Mouse (Mus musculus) embryonic facial prominence, embryonic 15.5 days (tissue): ENCODE measurements around the gene E130114P18Rik. TPM values are rescaled to one million over a fixed set of nuclear protein-coding genes. Genes with fewer than 3 reads are reported as not detected.

ENCODE experiments used
- ATAC-seq: fragments of 200-750 bp; cut with Nextera tagmentation; 2 replicates; pipeline ENCODE4 v1.8.0; 2017; ENCODE audit warnings: low read depth, moderate TSS enrichment; ENCODE audit not compliant: insufficient number of reproducible peaks, low FRiP score, low TSS enrichment
- H3K27ac ChIP-seq: fragments of 300-500 bp; sonication (generic); replicated peaks from 2 replicates; pipeline ENCODE4 v1.5.1; 2015; ENCODE audit warnings: mild to moderate bottlenecking, inconsistent platforms
- H3K27me3 ChIP-seq: fragments of 300-500 bp; sonication (generic); 2 replicates; pipeline ENCODE4 v1.6.1; 2015; ENCODE audit warnings: inconsistent platforms
- H3K36me3 ChIP-seq: fragments of 300-500 bp; sonication (generic); 2 replicates; pipeline ENCODE4 v1.6.1; 2015; ENCODE audit warnings: mild to moderate bottlenecking, inconsistent platforms
- H3K4me1 ChIP-seq: fragments of 300-500 bp; sonication (generic); 2 replicates; pipeline ENCODE4 v1.6.1; 2015; ENCODE audit warnings: inconsistent platforms
- H3K4me2 ChIP-seq: fragments of 300-500 bp; sonication (generic); replicated peaks from 2 replicates; pipeline ENCODE4 v1.6.1; 2015; ENCODE audit warnings: mild to moderate bottlenecking, inconsistent platforms
- H3K4me3 ChIP-seq: fragments of 300-500 bp; sonication (generic); replicated peaks from 2 replicates; pipeline ENCODE4 v1.5.1; 2015; ENCODE audit warnings: mild to moderate bottlenecking, inconsistent platforms
- H3K9ac ChIP-seq: fragments of 300-500 bp; sonication (generic); 2 replicates; pipeline ENCODE4 v1.6.1; 2015; ENCODE audit warnings: inconsistent platforms
- H3K9me3 ChIP-seq: fragments of 300-500 bp; sonication (generic); replicated peaks from 2 replicates; pipeline ENCODE4 v1.6.1; 2016; ENCODE audit warnings: inconsistent platforms
- WGBS: fragments of 180-500 bp; shearing (Covaris S2); methylation state at CpG from one replicate; pipeline ENCODE4 v1.1.7; 2015; 5-methylcytosine and 5-hydroxymethylcytosine counted together
- polyA plus RNA-seq: library from polyadenylated mRNA; unstranded; fragments of >200 nt; fragmentation: Nextera tagmentation; extraction: Ambion mirVana; gene quantifications from 2 replicates; pipeline ENCODE4 v1.2.1, GENCODE M21; 2015

E130114P18Rik gene
- polyA plus RNA-seq, 1 experiment from 2014 or later: 4.2 TPM

DNA sequence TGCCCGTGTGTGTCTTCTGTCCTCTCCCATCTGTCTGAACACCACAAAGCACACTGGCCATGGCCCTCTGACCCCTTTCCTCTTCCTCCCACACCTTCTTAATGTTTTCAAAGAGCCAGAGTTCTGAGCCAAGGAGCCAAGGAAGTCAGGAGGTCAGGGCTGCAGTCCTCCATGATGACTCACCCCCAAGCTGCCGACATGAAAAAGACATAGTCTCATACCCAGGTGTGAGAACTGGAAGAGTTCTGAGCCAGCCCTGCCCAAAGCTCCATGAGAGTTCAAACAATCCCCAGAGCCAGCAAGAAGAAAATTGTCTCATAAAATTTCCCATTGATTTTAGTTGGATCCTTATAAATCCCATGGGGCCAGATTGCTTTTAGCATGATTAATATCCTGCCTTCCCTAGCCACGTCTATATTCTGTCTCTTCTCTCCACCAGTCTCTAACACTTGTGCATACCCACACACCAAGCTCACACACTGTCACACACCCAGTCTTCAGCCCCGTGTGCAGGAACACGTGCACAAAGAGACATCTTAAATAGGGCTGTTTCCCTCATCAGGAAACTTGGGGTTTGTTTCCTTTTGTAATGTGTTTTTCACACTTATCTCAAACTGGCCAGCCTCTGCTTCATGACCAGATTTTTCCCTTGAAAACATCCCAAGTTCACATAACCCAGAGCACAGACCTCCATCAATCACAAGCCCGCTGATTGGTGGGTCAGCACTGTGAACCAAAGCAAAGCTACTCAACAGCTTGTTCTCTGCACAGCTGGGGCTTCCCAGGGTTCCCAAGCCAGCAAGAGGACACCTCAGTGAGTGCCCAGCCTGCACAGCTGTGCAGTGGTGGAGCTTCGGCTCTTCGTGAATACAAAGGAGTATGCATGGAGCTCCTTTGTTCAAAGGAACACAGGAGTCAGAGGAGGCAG lies 88.2 kb downstream of the E130114P18Rik start:
- Histone ChIP-seq H3K4me2 (no peak overlapping the region), H3K36me3 (no peaks in the 10 kb centered on the region), H3K4me3 (no peak overlapping the region), H3K4me1 (no peaks in the 10 kb centered on the region), H3K9ac (no peak overlapping the region), H3K27ac (no peak overlapping the region), H3K27me3 (no peaks in the 10 kb centered on the region), H3K9me3 (no peaks in the 10 kb centered on the region)
- 63% methylated on average over 8 of the region's 8 CpGs for WGBS
- no peak for ATAC-seq

DNA sequence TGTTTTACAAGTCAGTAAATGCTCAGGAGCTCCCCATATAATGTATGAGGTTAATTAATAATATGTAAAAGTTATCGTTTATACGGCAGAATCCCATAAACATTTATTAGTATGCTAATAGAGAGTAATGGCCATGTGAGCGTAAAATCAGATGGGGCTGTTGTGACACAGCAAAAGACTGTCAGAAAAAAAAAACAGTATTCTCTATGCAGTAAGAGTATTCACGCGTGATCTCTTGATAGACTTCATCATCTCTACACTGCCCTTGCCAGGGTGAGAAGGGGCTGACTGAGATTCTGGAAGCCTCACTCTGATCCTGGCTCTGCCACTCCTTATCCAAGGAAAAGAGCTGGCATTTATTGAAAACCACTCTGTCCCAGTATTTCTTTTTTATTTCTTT lies 91.9 kb downstream of the E130114P18Rik start:
- WGBS: 94% methylated on average over 5 of the region's 5 CpGs
- no peak overlapping the region for H3K9ac ChIP-seq
- no peaks in the 10 kb centered on the region for H3K4me1 ChIP-seq
- no peak overlapping the region for H3K4me2 ChIP-seq
- no peak overlapping the region for H3K4me3 ChIP-seq
- no peak overlapping the region for H3K27ac ChIP-seq
- no peak for ATAC-seq
- H3K36me3 ChIP-seq: no peaks in the 10 kb centered on the region
- H3K27me3 ChIP-seq: no peaks in the 10 kb centered on the region
- no peaks in the 10 kb centered on the region for H3K9me3 ChIP-seq

DNA sequence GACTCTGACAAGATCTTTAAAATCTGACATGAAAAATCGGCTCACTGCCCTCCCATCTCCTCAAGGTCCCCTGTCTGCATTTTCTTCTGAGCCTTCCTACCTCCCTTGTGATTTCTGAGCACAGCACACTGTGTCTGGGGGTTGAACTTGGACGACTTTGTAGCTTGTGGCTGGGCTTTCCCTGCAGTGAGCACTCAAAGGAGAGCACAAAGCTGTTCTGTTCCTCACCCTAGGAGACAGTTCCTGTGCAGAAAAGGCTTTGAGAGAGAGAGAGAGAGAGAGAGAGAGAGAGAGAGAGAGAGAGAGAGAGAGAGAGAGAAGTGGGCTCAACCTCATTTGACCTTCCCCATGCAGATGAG lies 101.3 kb downstream of the E130114P18Rik start:
- 38% methylated on average over 2 of the region's 2 CpGs for WGBS
- Histone ChIP-seq H3K27me3 (no peaks in the 10 kb centered on the region), H3K9me3 (no peaks in the 10 kb centered on the region), H3K4me1 (no peaks in the 10 kb centered on the region), H3K4me2 (no peak overlapping the region), H3K36me3 (no peaks in the 10 kb centered on the region), H3K9ac (no peak overlapping the region), H3K27ac (no peak overlapping the region), H3K4me3 (no peak overlapping the region)
- no peak for ATAC-seq

DNA sequence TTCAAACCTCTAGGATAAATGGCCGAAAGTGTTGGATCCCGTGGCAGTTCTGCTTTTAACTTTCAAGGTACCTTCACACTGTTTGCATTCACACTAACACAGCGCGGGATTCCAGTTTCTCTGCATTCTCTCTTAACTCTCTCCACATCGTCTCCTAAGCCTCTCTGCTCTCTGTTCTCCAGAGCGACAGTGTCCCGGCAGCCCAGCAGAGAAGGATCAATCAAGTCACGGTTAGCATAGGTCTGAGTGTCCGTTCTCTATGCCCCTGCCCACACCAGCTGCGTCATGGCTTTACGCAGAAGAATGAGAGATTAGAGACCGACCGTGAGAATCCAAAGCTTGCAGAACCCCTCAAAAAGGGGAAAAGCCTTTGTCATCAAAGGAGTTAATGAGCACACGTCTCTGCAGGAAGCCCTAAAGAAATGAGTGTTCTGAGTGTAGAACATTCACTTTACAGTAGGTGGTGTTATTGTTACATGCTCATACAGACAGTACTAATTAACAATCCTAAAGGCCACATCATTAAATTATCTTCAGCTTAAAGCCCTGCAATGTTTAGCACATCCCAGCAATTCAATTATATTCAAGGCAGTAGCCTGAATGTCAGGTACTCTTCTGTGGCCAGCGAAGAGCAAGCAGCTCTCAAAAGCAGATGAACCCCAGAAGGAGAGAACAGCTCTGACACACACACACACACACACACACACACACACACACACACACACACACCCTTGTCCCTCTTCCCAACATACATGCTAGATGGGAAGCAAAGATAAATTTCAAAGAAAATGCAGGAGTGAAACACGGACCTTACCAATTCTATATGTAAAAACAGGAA lies 101.9 kb downstream of the E130114P18Rik start:
- Histone ChIP-seq H3K4me1 (no peaks in the 10 kb centered on the region), H3K36me3 (no peaks in the 10 kb centered on the region), H3K4me3 (no peak overlapping the region), H3K4me2 (no peak overlapping the region), H3K27ac (no peak overlapping the region), H3K27me3 (no peaks in the 10 kb centered on the region), H3K9ac (no peak overlapping the region), H3K9me3 (no peaks in the 10 kb centered on the region)
- WGBS: 54% methylated on average over 16 of the region's 16 CpGs
- no peak for ATAC-seq

DNA sequence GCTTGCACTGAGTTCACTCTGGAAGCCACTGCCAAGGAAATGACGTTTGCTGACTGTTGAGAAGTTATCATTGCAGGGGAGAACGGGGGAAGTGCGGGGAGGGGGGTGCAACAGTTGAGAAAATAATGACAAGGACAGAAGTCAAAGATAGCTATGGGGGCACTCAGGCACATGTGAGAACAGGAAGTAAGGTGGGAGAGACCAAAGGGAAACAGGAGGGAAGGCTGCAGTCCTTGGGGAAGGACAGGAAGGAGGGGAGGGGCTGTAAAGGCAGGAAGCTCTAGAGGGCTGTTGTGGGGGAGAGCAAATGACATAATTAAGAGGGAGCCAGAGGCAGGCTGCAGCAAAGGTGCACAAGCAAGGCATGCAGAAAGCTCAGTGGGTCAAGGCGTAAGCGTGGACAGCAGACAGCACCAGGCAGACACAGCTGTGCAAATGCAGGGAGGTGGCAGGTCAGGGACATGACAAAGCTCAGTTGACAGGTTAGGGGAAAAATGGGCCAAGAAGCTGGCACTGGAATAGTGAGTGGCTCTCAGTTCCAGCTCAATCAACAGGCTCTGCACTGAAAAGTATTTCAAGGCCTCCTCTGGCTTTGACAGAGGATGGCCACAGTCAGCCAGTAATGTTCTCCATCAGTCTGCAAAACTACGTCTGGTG lies 103.9 kb downstream of the E130114P18Rik start:
- no peak for ATAC-seq
- H3K9me3 ChIP-seq: no peaks in the 10 kb centered on the region
- H3K9ac ChIP-seq: no peak overlapping the region
- H3K27me3 ChIP-seq: no peaks in the 10 kb centered on the region
- H3K36me3 ChIP-seq: no peaks in the 10 kb centered on the region
- H3K4me2 ChIP-seq: no peak overlapping the region
- H3K27ac ChIP-seq: no peak overlapping the region
- no peaks in the 10 kb centered on the region for H3K4me1 ChIP-seq
- H3K4me3 ChIP-seq: no peak overlapping the region
- 63% methylated on average over 6 of the region's 6 CpGs for WGBS

DNA sequence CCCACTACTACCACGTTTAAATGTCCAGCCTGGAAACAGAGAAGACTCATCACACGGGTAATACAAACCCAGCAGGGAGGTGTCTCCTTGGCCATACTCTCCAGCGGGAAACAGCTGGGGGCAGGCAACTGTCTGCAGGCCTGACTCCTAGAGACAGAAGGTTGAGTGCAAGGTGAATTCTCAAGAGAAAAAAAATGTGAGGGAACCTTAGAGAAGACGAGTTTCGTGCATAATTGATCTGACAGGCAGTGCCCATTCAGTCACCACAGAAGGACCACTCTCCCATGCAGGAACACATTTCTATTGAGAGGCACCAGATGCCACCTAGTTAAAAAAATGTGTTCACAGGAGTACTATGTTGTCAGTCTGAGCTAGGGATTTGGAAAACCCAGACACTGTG lies 105.4 kb downstream of the E130114P18Rik start:
- H3K9me3 ChIP-seq: no peaks in the 10 kb centered on the region
- H3K4me1 ChIP-seq: no peaks in the 10 kb centered on the region
- H3K9ac ChIP-seq: no peak overlapping the region
- H3K36me3 ChIP-seq: no peaks in the 10 kb centered on the region
- H3K27ac ChIP-seq: no peak overlapping the region
- H3K4me3 ChIP-seq: no peak overlapping the region
- no peaks in the 10 kb centered on the region for H3K27me3 ChIP-seq
- no peak for ATAC-seq
- 65% methylated on average over 5 of the region's 5 CpGs for WGBS
- H3K4me2 ChIP-seq: no peak overlapping the region

DNA sequence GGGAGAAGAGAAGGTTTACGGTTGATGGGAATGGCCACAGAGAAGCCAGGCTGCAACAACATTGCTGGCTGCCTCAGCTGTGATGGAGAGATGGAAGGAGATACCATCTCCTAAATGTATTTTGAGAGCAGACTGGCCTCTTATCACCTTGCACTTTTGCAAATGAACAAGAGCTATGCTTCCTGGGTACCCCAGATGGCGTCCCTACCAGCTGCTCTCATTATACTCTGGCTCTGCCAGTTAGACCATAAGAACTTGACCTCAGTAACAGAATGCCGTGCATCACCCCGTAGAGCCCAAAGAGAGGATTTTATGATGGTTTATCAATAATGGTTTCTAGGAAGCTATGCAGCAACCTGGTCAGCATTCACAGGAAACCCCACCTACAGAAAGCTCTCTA lies 106.0 kb downstream of the E130114P18Rik start:
- H3K4me3 ChIP-seq: no peak overlapping the region
- no peaks in the 10 kb centered on the region for H3K27me3 ChIP-seq
- no peak overlapping the region for H3K4me2 ChIP-seq
- H3K9ac ChIP-seq: no peak overlapping the region
- ATAC-seq: no peak
- 88% methylated on average over 4 of the region's 4 CpGs for WGBS
- H3K27ac ChIP-seq: no peak overlapping the region
- no peaks in the 10 kb centered on the region for H3K9me3 ChIP-seq
- no peaks in the 10 kb centered on the region for H3K4me1 ChIP-seq
- H3K36me3 ChIP-seq: no peaks in the 10 kb centered on the region

DNA sequence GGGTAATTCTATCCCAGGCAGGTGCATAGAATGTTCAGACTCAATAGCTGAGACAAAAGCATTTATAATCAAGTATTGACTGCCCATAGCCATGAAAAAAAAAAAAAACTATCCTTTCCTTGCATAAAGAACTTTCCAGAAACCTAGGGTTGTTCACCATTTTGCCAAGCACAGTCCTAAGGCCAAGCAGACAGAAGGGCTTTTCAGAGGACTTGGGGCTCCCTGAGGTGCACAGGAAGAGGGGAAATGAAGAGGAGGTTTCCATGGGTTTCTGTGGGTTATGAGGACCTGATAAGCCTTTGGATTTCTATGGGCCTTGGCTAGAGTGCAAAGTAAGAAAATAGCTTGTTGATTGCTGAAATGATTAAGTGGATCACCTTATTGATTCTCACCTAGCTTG lies 107.5 kb downstream of the E130114P18Rik start:
- Histone ChIP-seq H3K4me2 (no peak overlapping the region), H3K4me1 (peaks cover 2% of the 10 kb centered on the region; the same call in 1 of the 2 replicates), H3K9ac (no peak overlapping the region), H3K36me3 (no peaks in the 10 kb centered on the region), H3K27ac (no peak overlapping the region), H3K9me3 (no peaks in the 10 kb centered on the region), H3K4me3 (no peak overlapping the region), H3K27me3 (no peaks in the 10 kb centered on the region)
- ATAC-seq: no peak

DNA sequence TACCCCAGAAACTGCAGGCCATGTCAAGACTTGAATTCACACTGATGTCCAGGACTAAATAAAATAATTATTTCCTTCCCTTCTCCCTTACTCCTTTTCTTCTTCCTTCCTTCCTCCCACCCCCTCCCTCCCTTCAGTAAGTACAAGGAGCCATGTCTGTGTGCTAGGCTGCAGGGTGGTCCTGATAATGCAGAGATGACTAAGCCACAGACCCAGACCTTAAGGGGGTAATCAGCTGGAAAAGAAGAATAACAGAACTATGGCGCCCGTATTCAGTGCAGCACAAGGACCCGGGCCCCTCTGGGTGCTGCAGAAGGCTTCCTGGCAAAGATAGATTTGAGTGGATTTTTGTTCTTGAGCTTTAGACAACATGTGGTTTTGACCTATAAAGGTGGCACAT lies 108.1 kb downstream of the E130114P18Rik start:
- no peaks in the 10 kb centered on the region for H3K36me3 ChIP-seq
- no peak overlapping the region for H3K27ac ChIP-seq
- no peaks in the 10 kb centered on the region for H3K9me3 ChIP-seq
- no peak overlapping the region for H3K4me3 ChIP-seq
- ATAC-seq: no peak
- H3K4me1 ChIP-seq: peaks cover 7% of the 10 kb centered on the region
- H3K4me2 ChIP-seq: no peak overlapping the region
- WGBS: 77% methylated on average over 3 of the region's 3 CpGs
- H3K9ac ChIP-seq: no peak overlapping the region
- H3K27me3 ChIP-seq: no peaks in the 10 kb centered on the region

DNA sequence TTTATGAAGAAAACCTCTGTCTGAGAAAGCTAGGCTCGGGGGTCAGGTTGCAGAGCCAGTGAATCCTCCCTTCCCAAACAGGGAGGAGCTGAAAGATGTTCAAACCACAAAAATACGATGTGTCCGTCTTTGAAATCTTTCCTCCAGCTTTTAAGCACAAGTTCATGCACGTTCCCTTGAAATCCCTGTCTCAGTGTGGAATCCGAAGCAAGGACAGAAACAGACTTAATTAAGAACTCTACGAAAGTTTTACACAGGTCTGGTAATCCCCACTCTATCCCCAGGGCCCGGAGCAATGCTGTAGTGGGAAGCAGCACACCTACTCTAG lies 112.5 kb downstream of the E130114P18Rik start:
- H3K36me3 ChIP-seq: no peaks in the 10 kb centered on the region
- H3K4me1 ChIP-seq: peaks cover 9% of the 10 kb centered on the region
- no peak overlapping the region for H3K4me3 ChIP-seq
- H3K27ac ChIP-seq: no peak overlapping the region
- 44% methylated on average over 7 of the region's 7 CpGs for WGBS
- no peak for ATAC-seq
- H3K4me2 ChIP-seq: no peak overlapping the region
- no peaks in the 10 kb centered on the region for H3K9me3 ChIP-seq
- H3K9ac ChIP-seq: no peak overlapping the region
- H3K27me3 ChIP-seq: no peaks in the 10 kb centered on the region

DNA sequence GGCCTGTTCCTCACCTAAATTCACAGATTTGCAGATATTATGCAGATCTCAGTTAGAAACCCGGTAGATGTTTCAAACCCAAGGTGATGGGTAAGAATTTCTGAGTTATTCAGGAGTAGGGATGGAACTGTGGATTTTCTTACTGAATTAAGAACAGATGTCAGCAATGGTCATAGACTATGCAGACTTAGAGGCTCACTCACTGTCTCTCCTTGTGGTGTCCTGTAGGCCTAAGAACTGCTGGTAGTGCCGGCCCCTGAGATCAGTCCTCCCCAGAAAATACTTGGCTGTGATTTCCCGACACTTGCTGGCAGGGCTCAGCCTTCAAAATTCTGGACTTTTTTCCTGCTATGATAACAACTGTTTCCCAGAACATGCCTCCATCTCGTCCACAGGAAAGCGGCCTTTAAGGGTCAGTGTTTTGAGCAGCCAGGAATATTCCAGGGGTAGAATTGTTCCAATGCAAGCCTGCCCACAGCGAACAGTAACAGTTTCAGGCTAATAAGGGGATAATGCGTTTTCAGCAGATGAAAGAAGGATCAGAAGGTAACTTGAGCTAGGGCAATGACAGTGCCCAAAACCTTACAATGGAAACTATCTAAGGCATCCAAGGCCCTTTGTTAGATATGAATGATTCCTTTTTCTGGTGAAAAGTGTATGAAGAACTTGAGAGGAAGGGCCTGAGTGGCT lies 113.0 kb downstream of the E130114P18Rik start:
- H3K9ac ChIP-seq: no peak overlapping the region
- no peak for ATAC-seq
- H3K36me3 ChIP-seq: no peaks in the 10 kb centered on the region
- H3K4me2 ChIP-seq: no peak overlapping the region
- peak overlapping the region; percentile 58; the same call in 1 of the 2 replicates for H3K27ac ChIP-seq
- no peak overlapping the region for H3K4me3 ChIP-seq
- 33% methylated on average over 7 of the region's 7 CpGs for WGBS
- H3K4me1 ChIP-seq: peaks cover 9% of the 10 kb centered on the region
- no peaks in the 10 kb centered on the region for H3K9me3 ChIP-seq
- no peaks in the 10 kb centered on the region for H3K27me3 ChIP-seq
